Mouse (Mus musculus) inflammation-experienced regulatory T-cells, adult 6 months (primary cell): ENCODE results near the gene Iscu. TPM values are rescaled to one million over a fixed set of nuclear protein-coding genes. Genes with fewer than 3 reads are reported as not detected.

Source experiments
- ATAC-seq: one replicate; pipeline ENCODE4 v1.8.0; 2017
- polyA plus RNA-seq, 3 experiments: library from polyadenylated mRNA; unstranded; fragments of 100-300 nt; shearing (Covaris generic); gene quantifications; one replicate each; pipeline ENCODE4 v1.2.1; 2017

The Iscu gene
- polyA plus RNA-seq = 10 to 100 TPM in 2 of 3 experiments, 1 to 10 TPM in 1; 5.7 to 45.5 (median 16.1) TPM

DNA sequence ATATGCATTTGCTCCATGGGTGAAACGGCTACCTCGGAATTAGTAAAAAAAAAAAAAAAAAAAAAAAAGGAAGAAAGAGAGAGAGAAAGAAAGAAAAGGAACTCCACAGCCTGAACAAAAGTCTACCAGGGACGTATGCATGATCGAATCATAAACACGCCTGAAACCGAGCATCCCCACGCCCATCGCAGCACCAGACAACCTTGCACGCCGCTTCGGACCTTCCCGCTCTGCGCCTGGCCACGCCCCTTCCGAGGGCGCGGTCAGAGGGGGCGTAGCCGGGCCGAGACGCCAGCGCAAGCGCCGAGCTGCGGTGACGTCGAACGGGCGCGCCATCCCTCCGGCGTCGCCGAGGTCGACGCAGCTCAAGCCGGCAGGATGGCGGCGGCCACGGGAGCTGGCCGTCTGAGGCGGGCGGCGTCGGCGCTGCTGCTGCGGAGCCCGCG, at the start of gene Iscu, which contains the start of gene Sart3:
Gene Iscu (plus strand): TSS at position 299 of the 446 bp plus-strand sequence.
Gene Sart3 (minus strand): TSS at position 61 of the 446 bp plus-strand sequence.
- ATAC-seq = peak; percentile 78

- no peak for ATAC-seq
These were observed 48.8 kb upstream of the Iscu start for GRCm38 (mm10) chr5:113723567-113724237.

- no peak for ATAC-seq
These were observed 48.1 kb upstream of the Iscu start, which contains the start of gene 1700069L16Rik for GRCm38 (mm10) chr5:113724446-113724845. TSS of gene 1700069L16Rik (minus strand) at chr5:113724772.

DNA sequence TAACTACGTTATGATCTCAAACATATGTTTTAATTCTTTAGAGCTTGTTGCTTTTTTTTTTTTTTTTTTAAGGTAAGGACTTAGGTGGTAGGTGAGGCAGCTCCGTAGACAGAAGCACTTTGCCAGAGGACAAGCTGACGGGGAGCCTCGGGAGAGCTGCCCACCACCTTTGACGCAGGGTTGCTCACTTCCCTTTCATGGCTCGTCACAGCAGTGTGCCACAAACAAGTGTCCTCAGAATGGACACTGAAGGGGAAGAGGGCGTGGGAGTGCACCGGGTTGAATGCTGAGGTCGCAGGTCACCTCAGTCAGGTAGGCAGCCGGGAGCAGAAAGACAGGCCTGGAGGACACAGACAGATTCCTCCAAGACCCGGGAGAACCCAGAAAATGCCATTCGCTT, 47.1 kb upstream of the Iscu start:
- no peak for ATAC-seq

DNA sequence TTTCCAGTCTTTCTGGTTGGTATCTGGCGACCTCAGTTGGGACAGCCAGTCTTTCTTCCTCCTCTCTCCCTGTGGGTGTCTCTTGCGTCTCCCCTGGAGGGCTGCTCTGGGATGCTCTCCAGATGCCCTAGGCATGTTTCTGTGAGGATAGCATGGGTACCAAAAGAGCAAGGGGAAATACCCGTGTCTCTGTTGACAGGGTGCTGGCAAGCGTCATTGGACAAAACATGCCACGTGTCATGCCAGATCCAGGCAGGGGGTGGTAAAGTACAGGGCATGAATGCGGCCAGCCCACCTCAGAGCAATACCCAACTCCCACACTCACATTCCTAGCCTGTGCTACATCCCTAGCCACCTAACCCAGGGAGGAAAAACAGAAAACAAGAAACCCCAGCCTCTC, 45.9 kb upstream of the Iscu start:
- ATAC-seq = no peak

DNA sequence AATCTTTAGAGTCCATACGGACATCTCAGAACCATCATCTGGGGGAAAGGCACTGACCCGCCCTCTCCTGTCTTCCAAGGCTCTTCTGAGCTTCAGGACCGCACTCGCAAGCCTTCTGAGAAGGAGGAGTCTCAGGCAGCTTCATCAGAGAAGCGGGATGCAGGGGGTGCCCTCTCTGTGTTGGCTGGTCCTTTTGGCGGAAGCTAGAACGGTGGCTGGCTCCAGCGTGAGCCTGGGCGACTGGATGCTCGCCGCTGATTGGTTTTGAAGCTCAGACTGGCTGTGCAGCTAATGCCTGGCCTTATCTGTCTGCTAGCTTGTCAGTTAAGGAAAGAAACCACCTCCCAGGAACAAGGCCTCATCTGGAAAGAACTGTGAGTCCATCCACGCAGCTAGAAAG, 45.3 kb upstream of the Iscu start:
- no peak for ATAC-seq

DNA sequence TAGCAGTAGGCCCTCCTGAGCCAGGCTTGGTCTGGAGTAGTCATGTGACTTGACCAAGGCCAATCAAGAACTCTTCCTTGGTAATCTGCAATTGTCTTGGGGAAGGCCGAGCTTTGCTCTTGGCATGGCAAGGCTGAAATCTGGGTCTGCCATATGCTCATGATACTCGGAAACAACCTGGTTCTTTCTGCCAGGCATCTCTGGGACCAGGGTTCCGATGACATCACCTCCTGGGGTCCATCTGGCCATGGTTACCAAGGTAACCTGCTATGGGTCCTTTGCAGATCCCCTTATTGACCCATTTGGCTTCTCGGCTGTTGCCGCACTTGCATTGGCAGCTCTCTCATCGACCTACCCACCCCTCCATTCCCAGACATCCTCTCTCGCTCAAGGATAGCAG, 44.5 kb upstream of the Iscu start:
- no peak for ATAC-seq

GRCm38 (mm10) chr5:113728691-113729090, 43.9 kb upstream of the Iscu start:
- ATAC-seq = no peak

DNA sequence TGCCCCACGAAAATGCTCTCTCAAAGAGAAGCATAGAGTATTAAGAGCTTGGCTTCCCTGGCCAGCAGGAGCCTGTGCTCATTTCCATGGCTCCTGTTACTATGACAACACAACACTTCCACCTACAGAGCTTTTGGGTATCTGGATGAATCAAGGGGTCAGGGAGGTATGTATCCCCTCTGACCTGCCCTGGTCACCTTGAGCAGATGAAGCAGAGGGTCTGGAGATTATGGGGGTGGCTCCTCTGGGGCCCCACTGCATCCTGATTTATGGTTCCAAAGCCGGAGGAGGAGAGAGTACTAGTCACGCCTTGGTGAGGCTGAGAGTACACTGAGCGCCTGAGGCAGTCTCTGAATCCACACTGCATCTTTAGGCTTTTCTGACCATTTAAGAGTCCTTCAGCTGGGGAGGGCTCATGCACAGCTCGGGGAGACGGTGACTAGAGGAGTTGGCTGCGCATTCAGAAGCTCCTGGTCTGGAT, 41.9 kb upstream of the Iscu start:
- ATAC-seq = no peak

- no peak for ATAC-seq
These were observed 41.4 kb upstream of the Iscu start for GRCm38 (mm10) chr5:113731174-113731573.

DNA sequence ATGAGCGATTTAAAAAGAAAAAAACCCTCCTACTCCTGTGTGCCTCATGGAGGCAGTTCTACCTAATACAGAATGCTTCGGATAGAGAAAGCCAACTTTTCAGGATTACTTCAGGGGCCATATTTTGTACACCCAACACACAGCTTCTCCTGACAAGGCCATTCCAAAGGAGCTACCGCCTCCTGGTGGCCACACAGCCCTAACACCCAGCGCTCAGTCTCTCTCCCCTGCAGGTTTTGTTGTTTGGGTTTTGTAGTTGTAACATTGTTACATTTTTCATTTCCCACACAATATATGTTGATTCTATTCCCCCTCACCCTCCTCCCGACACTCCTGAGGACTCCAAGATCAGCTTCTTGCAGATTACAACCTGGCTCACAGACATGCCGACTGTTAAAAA, 40.4 kb upstream of the Iscu start:
- ATAC-seq = no peak

- no peak for ATAC-seq
These were observed 38.2 kb upstream of the Iscu start for GRCm38 (mm10) chr5:113734376-113734775.

DNA sequence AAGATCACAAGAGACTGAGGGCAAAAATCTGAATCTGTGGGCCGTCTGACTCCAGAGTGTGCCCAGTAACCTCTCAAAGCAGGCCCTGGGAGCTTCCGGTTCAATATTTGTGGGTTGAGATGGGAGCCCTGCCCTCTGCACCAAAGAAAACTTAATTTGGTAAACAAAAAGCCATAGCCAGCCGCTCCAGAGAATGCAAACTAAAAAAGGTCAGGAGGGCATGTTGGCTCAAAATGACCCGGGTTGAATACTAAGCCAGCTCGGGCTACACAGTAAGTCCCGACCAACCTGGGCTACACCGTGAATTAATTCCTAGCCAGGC, 37.6 kb upstream of the Iscu start:
- ATAC-seq = no peak

DNA sequence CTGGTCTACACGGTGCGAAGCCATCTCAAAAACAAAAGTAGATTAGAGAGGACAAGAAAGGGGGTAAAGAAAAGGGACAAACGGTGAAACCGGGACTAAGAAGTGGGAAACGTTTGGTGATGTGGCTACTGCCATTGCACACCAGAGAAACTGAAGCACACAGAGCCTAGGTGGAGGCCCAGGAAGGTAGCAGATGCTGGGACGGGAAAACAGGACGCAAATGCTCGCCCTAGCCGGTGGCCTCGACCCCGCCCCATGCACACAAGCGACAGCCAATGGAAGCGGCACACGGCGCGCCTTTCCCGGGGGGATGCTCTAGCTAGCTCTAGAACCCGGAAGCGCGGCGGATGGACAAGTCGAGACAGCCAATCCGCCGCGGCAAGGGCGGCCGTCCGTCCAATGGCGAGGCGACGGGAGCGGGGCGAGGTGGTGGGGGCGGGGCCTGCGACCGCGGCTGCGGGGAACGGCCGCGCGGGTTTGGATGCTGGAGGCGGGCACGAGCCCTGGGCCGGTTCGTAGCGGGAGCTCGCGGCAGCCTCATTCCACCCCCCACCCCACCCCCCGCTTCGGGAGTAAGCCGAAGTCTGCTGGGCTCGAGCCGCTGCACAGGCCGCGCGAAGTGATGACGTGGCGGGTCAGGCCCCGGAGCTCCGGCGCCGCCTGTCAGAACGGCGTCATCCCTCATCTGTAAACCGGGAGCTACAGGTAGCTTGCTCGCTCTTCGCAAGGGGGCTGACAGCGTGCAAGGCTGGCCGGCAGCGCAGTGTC, 37.0 kb upstream of the Iscu start, which contains the start of gene Ficd:
Gene Ficd (plus strand): TSS at position 459 of the 768 bp plus-strand sequence.
- peak; percentile 98 for ATAC-seq

- ATAC-seq = peak; percentile 2
These were observed 36.4 kb upstream of the Iscu start for GRCm38 (mm10) chr5:113736113-113736502.

- no peak for ATAC-seq
These were observed 35.9 kb upstream of the Iscu start for GRCm38 (mm10) chr5:113736522-113737164.

- no peak for ATAC-seq
These were observed 34.8 kb upstream of the Iscu start for GRCm38 (mm10) chr5:113737607-113738237.

DNA sequence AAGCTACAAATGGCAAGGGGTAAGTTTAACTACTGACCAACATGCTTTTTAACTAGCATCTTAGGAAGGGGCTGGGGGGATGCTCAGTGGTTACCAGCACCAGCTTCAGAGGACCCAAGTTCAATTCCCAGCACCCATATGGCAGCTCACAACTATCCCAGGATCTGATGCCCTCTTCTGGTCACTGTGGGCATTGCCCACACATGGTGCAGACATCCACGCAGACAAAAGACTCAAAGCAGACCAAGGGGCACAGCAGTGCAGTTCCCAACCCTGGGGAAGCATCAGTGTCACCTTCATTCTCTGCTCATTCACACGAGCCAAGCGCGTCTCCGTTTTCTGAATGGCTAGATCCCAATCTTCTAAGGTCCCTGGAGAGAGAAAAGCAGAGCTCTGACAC, 24.9 kb upstream of the Iscu start:
- no peak for ATAC-seq

- no peak for ATAC-seq
These were observed 23.8 kb upstream of the Iscu start for GRCm38 (mm10) chr5:113748556-113749331.

- no peak for ATAC-seq
These were observed 20.9 kb upstream of the Iscu start for GRCm38 (mm10) chr5:113751521-113752157.

- no peak for ATAC-seq
These were observed 17.1 kb upstream of the Iscu start for GRCm38 (mm10) chr5:113755347-113756030.
